Mouse (Mus musculus): ENCODE results near the gene Galnt17. TPM values are rescaled to one million over a fixed set of nuclear protein-coding genes. Genes with fewer than 3 reads are reported as not detected.

Gene Galnt17
- polyA plus RNA-seq, 1 experiment from 2014 or later: 0.57 TPM

DNA sequence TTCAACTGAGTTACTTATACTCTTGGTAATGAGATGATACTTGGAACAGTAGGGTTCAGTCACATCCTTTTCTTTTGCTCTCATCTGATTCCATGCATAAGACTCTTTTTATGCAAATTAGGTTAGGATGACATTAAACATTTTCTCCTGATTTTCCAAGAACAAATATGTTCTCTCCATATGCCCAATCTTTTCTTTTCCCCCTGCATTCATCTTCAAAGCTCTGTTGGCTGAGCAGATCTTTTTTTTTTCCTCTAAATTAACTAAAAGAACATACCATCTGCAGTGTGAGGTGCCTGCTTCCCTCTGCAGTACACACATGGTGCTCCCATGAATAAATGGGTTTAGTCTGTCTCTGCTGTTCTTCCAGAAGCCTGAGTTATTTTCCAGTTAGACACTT is 173.5 kb downstream of the Galnt17 start:
- DNase-seq (ENCODE audit: low spot score): no peak

DNA sequence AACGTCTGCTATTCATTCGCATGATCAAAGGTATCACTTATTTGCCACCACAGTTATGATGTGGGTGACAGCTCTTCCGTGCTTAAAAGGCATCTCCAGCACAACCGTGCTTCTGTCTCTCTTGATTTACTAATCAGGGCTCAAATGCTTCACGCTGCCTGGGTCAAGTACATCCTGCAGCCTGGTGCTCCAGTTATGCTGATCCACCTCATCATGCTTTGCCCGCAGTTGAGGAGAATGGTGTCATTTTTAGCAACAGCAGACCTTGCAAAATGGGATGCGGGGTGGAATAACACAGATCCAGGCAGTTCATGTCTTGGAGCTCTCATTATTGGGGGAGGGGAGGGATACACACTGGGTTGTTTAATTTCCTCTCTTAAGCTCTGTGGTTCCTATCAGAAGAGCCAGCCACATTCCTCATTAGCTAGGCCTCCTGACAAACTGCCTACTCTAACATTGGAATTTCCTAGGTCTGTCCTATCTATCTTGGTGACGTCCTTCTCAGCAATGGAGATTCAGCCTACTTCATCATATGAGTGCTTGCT is 187.9 kb downstream of the Galnt17 start:
- DNase-seq (ENCODE audit: low spot score): no peak

DNA sequence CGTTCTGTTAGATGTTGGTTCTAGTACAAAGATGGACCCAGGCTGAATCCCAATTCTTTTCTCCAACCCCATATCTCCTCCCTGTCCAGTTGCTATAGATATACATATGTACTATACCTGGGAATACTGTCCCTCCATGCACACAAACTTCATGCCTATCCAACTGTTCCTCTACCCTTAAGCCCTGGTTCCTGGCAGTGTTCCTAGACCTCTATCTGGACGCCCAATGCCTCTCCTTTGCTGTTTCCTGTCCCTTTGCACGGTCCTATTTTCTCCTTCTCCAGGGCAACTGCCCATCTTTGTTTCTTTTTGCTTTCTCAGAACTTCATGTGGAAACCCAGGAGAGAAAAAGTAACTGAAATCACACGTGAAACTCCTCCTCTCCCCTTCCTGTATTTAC is 188.4 kb downstream of the Galnt17 start:
- DNase-seq (ENCODE audit: low spot score): no peak

DNA sequence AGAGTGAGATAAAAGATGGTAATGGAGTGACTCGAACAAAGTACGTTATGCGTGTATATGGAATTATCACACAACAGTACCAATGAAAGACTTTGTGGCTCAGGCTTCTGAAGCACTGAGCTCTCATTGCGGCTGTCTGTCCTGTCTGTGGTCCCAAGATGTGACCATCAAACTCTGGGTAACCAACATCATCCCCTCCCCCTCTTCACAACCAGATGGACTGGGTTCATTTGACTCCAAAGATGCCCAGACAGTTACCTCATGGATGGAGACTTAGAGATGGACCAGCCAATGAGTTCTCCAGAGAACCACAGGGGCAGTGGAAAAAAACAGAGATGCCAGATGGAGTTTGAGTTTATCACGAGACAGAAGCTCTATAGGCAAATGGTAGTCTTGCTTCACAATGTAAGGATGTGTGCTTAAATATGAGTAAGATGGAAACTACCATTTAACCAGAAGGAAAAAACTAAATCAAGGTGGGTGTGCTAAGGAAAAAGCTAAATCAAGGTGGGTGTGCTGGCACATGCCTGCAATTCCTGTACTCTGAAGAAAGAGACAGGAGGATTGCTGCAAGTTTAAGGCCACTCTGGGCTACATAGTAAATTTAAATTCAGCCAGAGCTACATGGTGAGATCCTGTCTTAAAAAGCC is 190.8 kb downstream of the Galnt17 start:
- DNase-seq (ENCODE audit: low spot score): no peak

DNA sequence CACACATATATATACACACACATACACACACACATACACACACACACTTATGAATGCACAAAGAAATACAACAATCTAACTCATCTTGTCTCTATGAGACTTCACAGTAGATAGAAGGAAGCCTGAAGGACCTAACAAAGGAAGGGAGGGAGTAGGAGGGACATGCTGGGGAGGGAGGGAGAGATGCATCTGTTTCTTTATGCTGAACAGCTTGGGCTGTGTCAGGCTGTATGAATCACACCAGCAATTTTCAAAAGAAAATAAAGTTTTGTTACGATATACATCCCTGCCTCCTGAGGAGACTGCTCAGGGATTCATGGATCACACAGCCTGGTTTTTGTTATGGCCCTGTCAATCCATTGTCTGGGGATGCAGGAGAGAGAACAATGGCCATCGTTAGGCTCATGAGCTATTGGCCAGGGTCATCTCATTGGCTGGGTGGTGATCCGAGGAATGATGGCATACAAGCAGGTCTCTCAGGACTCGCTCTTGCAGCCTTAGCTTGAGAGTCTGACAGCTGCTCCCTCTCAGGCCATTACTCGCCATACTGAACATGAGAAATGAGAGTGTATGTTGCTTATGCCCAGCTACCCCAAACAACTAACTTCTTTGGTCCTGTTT is 194.3 kb downstream of the Galnt17 start:
- no peak for DNase-seq (ENCODE audit: low spot score)

DNA sequence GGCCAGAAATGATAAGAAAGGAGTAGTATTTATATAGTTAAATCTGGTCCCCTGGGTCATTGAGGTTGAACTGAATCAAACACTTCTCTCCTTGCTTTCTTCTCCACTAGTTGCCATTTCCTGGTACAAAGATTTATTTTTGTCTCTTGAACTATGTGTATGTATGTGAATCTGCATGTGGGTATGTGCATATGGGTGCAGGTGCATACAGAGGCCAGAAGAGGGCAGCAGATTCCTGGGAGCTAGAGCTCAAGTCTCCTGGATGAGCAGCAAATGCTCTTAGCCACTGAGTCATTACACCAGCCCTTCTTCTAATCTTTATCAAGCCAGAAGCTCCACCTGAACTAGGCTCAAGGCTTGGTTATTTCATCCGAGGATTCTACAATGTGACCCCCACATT is 201.1 kb downstream of the Galnt17 start:
- DNase-seq (ENCODE audit: low spot score): no peak

DNA sequence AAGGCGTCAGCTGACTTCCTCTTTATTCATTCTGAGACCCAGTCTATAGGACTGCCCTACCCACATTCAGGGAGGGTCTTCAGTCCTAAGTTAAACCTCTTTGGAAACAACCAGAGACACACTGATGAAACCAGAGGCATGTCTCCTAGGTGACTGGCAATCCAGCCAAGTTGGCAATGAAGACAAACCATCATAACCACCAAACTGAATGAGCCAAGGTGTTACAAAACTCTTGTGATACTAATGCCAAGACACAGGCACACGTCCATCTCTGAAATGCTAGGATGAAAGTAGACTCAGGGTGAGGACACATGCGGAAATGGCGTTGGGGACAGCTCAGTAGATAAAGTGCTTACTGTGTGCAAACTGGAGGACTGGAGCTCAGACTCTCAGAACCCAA is 211.5 kb downstream of the Galnt17 start:
- DNase-seq (ENCODE audit: low spot score): no peak

DNA sequence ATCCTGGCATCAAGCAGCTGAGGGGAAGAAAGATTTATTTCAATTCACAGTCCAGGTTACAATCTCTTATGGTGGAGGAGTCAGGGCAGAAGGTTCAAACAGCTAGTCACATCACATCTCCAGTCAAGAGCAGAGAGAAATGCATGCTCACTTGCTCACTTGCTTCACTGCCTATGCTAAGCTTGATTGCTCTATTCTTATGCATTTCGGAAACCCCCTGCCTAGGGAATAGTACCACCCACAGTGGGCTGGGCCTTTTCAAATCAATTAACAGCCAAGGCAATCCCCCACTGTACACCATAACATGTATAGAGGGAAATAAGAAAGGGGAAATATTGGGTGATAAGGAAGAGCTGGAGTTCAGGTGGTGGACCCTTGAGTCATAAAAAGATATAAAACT is 212.7 kb downstream of the Galnt17 start:
- no peak for DNase-seq (ENCODE audit: low spot score)

DNA sequence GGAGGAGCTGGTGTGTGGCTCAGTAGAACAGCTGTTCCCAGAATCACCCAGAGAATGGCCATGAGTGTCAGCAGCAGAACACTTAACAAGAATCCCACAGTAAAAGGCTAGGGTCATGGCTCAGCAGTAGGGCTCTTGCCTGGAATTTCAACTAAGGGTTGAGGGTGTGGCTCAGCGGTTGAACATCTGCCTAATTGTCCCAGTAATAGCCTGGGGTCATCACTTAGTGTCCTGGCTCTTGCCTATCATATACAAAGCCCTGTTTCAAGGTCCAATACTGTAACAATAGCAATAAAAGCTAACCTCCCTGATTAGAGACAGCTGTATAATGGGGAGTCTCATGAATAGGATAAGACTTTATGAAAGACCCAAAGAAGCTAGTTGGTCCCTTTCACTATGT is 213.5 kb downstream of the Galnt17 start:
- DNase-seq (ENCODE audit: low spot score): no peak

DNA sequence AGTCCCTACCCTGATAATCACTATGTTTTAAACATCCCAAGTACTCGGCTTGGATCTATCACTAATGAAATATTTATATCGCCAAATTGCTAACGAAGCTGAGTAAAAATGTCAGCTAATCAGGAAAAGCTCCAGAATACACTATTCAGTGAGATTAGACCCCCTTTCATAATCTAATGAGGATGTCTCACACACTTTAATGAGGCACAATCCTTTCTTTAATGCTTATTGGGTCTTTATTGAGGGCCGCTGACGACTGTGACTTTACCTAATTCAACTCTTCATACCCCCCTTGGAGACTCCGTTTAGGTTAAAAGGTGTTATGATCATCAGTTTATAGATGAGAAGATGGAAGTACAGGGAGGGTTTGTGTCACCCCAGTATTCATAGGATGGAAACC is 214.2 kb downstream of the Galnt17 start:
- DNase-seq (ENCODE audit: low spot score): no peak

DNA sequence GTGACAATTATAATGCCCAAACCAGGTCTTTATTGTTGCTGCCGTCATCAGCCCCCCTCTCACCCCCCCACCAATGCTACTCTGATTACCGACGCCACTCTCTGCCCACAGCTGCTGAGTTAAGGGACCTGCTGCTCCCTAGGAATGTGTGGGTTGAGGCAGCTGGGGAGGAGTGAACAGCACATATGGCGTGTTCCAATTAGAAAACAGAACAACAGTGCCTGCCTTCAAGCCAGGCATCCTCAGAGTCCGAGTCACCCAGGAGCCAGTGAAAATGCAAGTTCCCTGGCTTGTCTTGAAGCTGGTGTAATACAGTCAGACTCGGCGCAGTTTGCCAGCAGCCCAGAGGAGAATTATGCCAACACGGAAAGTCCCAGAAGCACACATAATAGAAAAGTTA is 218.4 kb downstream of the Galnt17 start:
- DNase-seq (ENCODE audit: low spot score): no peak

DNA sequence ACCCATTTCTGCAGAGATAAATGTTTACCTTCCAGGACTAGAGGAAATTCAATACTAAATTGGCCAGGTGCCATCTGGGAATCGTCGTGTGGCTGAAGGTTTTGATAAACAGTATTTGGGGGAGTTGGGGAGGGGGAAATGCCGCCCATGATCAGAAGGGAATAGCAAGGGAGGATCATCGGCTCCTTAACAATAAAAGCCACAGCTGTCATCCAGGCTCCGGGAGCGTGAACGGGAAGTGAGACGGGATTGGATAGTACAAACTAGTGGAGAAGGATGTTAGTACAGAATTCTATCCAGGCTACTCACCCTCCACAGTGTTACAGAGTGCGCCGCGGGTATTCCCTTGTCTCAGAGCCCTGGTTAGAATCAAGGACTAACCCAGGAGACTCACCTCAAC is 219.4 kb downstream of the Galnt17 start:
- DNase-seq (ENCODE audit: low spot score): no peak

DNA sequence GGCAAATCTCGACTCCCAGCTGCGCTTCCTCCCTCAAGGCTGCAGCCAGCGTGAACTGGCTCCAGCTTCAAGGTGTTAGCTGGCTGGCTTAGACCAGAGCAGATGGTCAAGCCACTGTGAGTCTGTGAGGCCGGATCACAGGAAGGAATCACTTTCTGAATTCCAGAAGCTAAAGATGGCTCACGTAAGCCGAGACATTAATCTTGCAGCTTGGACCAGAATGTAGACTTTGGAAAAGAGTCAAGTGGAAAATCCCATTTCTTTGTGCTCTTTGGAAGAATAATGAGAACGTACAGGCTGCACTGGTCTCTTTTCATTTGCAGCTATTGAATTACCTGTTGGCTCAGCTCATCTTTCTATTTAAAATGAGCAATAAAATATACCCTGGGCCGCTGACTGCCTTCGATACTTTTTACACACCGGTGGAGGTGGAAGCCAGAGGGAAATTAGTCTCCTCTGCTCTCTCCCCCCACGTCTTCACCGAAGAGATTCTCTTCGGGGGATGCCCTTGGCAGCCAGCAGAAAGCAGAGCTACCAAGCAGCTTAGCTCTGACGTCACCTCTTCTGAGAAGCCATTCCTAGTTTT is 225.1 kb downstream of the Galnt17 start:
- no peak for DNase-seq (ENCODE audit: low spot score)

DNA sequence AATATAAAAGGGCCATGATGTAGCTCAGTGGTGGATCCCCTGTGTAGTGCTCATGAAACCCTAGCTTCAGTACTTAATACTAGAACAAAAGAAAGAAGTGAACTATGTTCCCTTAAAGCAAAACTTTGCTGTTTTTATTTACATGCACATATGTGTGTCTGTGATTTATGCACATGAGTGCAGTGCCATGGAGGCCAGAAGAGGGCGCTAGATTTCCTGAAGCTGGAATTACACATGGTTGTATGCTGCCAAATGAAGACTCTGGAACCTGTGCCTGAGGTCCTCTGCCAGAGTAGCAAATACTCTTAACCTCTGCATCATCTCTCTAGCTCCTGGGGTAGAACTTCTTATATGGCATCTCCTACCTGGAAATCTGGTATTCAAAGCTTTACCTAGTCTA is 230.6 kb downstream of the Galnt17 start:
- DNase-seq (ENCODE audit: low spot score): no peak

DNA sequence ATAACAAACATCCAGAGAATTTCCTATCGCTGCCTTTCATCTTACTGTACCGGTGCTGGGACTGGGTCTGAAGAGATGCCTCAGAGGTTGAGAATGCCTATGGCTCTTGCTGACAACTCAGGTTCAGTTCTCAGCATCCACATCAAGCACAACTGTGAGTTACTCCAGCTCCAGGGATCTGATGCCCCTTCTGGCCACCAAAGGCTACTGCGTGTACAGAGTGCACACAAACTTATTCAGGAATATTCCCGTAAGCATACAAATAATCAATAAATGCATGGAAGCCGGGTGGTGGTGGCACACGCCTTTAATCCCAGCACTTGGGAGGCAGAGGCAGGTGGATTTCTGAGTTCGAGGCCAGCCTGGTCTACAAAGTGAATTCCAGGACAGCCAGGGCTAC is 232.5 kb downstream of the Galnt17 start:
- DNase-seq (ENCODE audit: low spot score): no peak

DNA sequence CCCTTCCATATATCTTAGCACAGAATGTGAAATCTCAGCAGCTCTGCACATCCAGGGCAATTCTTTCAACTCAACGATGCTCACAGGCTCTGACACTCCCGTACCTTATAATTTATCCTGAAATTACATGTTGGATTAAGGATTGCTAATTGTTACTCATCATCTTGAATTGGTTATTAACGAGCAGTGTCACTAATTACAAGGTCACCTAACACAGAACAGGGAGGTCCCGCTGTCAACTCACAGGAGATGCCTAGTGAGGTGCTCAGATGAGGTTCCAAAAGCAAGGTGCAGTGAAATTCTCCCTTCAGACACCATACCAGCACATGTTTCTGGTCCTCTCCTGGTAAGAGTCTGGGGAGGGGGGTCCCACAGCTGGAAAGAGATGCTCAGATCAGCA is 234.0 kb downstream of the Galnt17 start:
- DNase-seq (ENCODE audit: low spot score): no peak

DNA sequence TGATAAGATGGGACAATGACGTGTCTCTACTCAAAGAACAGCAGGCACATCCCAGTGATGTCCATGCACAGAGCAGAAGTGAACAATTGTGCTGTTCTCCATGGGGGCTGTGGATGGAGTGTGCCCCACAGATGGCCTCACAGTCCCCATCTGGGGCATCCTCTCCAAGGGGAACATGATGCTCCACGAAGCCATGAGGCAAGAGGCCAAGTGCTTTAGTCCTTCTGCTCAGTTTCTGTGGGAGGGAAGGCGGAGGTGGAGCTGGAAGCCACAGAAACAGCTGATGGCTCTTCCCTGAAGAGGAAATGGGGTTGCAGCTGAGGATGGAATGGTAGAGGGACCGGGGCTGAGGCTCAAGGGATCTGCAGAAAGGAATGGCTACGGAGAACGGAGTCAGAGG is 243.1 kb downstream of the Galnt17 start:
- no peak for DNase-seq (ENCODE audit: low spot score)

DNA sequence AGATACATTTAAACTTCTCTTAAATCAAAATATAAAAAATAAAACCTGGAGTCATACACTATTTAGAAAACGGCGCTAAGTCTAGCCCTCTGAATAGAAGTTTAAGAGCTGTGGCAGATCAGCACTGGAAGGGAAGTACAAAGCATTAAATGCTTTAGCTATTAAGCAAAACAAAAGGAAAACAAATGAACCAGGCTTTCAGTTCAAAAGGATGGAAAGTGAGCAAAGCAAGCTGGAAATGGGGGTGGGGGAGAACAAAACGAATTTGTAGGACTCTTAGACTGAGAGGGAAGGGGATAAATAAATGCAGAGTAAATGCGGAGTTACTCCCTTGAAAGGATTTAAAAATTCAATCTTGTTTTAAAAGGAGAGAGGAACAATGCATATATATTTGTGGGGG is 259.8 kb downstream of the Galnt17 start:
- DNase-seq (ENCODE audit: low spot score): no peak

DNA sequence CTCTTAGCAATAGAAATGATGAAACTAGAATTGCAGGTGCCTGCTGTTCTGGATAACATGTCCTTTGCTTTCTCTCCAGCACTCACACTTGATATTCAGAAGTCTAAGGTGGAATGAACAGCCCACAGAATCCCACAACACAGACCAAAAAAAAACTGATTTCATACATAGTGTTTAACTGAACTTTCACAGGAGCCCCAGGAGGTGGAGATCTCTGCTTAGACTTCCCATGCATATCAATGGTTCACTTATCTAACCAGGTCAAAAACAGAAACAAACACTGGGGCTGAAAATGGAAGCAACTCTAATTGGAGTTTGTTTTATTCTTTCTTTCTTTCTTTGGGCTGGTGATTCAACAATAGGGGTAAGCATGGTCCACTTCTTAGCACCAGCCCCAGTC is 265.2 kb downstream of the Galnt17 start:
- DNase-seq (ENCODE audit: low spot score): no peak

DNA sequence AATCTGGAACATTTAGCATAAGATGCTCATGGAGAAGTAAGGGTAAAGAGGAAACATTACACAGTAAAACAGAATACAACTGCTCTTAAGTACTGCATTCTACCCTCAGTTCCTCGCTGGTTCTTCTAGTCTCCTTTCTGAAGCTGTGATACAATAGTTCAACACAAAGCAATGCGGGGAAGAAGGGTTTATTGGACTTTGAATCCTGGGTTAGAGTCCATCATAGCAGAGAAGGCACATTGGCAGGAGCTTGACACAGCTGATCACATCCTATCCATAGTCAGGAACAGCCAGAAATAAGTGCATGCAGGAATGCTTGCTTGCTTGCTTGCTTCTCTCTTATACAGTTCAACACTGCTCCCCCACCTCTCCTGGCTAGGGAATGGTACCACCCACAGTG is 267.9 kb downstream of the Galnt17 start:
- no peak for DNase-seq (ENCODE audit: low spot score)

DNA sequence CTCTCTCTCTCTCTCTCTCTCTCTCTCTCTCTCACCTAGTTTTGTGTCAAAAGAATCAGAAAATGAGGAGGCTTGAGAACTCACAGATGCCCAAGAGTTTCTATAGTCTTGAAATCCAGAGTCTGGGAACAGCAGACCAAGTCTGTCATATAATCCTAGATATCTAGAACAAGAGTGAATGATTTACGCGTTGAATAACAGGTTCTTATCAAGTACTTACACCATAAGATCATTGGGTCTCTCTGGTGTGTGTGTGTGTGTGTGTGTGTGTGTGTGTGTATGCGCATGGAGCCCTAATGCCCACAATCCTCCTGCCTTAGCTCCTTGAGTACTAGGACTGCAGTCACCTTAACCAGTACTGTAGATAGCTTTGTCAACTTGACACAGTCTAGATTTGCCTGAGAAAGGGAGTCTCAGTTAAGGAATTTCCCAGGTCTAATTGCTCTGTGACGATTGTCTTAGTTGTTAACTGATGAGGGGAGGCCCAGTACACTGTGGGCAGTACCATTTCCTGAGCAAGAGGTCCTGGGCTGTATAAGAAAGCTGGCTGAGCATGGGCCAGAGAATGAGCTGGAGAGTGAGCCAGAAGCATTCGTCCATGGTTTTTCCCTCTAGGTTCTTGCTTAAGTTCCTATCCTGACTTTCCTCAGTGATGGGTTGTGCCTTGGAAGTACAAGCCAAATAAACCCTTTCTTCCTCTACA is 268.5 kb downstream of the Galnt17 start:
- no peak for DNase-seq (ENCODE audit: low spot score)

DNA sequence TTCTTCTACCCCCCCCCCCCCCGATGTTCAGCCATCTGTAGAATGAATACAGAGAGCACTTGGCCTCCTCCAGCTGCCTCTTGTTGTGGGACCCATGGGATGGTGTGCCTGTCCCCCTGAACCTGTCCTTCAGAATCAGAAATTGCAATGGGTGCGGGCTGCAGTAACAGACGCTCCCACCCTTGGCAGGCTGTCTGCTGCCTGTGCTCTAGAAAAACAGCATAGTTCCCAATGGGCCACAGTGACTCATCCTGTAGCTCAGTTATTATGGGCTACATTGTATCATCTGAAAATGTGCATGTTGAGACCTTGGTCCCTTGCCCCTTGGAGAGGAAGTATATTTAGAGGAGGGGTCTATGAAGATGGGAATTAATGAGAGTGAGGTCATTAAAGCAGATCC is 283.8 kb downstream of the Galnt17 start:
- DNase-seq (ENCODE audit: low spot score): no peak

Measured in thymus, postnatal 0 days (tissue).